Mouse (Mus musculus) embryonic facial prominence, embryonic 12.5 days (tissue): Measurements from ENCODE around the gene Gli3. TPM values are rescaled to one million over a fixed set of nuclear protein-coding genes. Genes with fewer than 3 reads are reported as not detected.

Experiments
- ATAC-seq: fragments of 200-750 bp; cut with Nextera tagmentation; 2 replicates; pipeline ENCODE4 v1.8.0; 2017; ENCODE audit not compliant: insufficient number of reproducible peaks, insufficient read depth, low FRiP score, low TSS enrichment
- H3K27ac ChIP-seq: fragments of 300-500 bp; sonication (generic); 2 replicates; pipeline ENCODE4 v1.5.1; 2016; ENCODE audit warnings: mild to moderate bottlenecking
- H3K27me3 ChIP-seq: fragments of 300-500 bp; sonication (generic); 2 replicates; pipeline ENCODE4 v1.6.1; 2016; ENCODE audit warnings: mild to moderate bottlenecking, moderate library complexity
- H3K36me3 ChIP-seq: fragments of 300-500 bp; sonication (generic); 2 replicates; pipeline ENCODE4 v1.6.1; 2016; ENCODE audit warnings: mild to moderate bottlenecking
- H3K4me1 ChIP-seq: fragments of 300-500 bp; sonication (generic); 2 replicates; pipeline ENCODE4 v1.6.1; 2016
- H3K4me2 ChIP-seq: fragments of 300-500 bp; sonication (generic); replicated peaks from 2 replicates; pipeline ENCODE4 v1.6.1; 2016; ENCODE audit warnings: mild to moderate bottlenecking, moderate library complexity
- H3K4me3 ChIP-seq: fragments of 300-500 bp; sonication (generic); 2 replicates; pipeline ENCODE4 v1.5.1; 2016; ENCODE audit warnings: mild to moderate bottlenecking
- H3K9ac ChIP-seq: fragments of 300-500 bp; sonication (generic); 2 replicates; pipeline ENCODE4 v1.6.1; 2016; ENCODE audit warnings: mild to moderate bottlenecking, moderate library complexity
- H3K9me3 ChIP-seq: fragments of 300-500 bp; sonication (generic); 2 replicates; pipeline ENCODE4 v1.6.1; 2016; ENCODE audit warnings: mild to moderate bottlenecking, moderate library complexity
- WGBS: fragments of 180-500 bp; shearing (Covaris S2); methylation state at CpG from one replicate; pipeline ENCODE4 v1.1.7; 2016; 5-methylcytosine and 5-hydroxymethylcytosine counted together
- polyA plus RNA-seq: library from polyadenylated mRNA; unstranded; fragments of >200 nt; fragmentation: Nextera tagmentation; extraction: Ambion mirVana; gene quantifications from 2 replicates; pipeline ENCODE4 v1.2.1, GENCODE M21; 2016

Gli3 gene
- polyA plus RNA-seq, 1 experiment from 2014 or later, result 35.8 TPM

- ATAC-seq, result no peak
- H3K27ac ChIP-seq, result no peak overlapping the region
- H3K9ac ChIP-seq, result no peak overlapping the region
- no peak overlapping the region for H3K4me2 ChIP-seq
- no peaks in the 10 kb centered on the region for H3K27me3 ChIP-seq
- 52% methylated on average over 6 of the region's 6 CpGs for WGBS
- peaks cover 25% of the 10 kb centered on the region for H3K4me1 ChIP-seq
- H3K9me3 ChIP-seq, result no peaks in the 10 kb centered on the region
- no peak overlapping the region for H3K4me3 ChIP-seq
- no peaks in the 10 kb centered on the region for H3K36me3 ChIP-seq
Measured at GRCm38 (mm10) chr13:15604074-15604473, 141.0 kb downstream of the Gli3 start.

GRCm38 (mm10) chr13:15617423-15617822 lies 154.4 kb downstream of the Gli3 start:
- H3K4me2 ChIP-seq, result no peak overlapping the region
- H3K27me3 ChIP-seq, result no peaks in the 10 kb centered on the region
- H3K36me3 ChIP-seq, result no peaks in the 10 kb centered on the region
- no peak overlapping the region for H3K27ac ChIP-seq
- H3K4me3 ChIP-seq, result no peak overlapping the region
- 56% methylated on average over 3 of the region's 3 CpGs for WGBS
- H3K4me1 ChIP-seq, result peaks cover 39% of the 10 kb centered on the region
- H3K9me3 ChIP-seq, result no peaks in the 10 kb centered on the region
- no peak overlapping the region for H3K9ac ChIP-seq
- no peak for ATAC-seq

GRCm38 (mm10) chr13:15618051-15618692 lies 155.1 kb downstream of the Gli3 start:
- 73% methylated on average over 5 of the region's 5 CpGs for whole genome bisulfite sequencing
- Histone ChIP-seq H3K27me3 (no peaks in the 10 kb centered on the region), H3K4me1 (peaks cover 43% of the 10 kb centered on the region), H3K4me2 (no peak overlapping the region), H3K36me3 (no peaks in the 10 kb centered on the region), H3K27ac (no peak overlapping the region), H3K9ac (no peak overlapping the region), H3K4me3 (no peak overlapping the region), H3K9me3 (no peaks in the 10 kb centered on the region)
- no peak for ATAC-seq

GRCm38 (mm10) chr13:15621009-15621408 lies 158.0 kb downstream of the Gli3 start:
- H3K4me1 ChIP-seq, result peaks cover 46% of the 10 kb centered on the region
- no peak overlapping the region for H3K9ac ChIP-seq
- 0 out of 2 replicates have a peak, but pooled peaks have one; percentile 54 for ATAC-seq
- no peak overlapping the region for H3K4me2 ChIP-seq
- no peaks in the 10 kb centered on the region for H3K36me3 ChIP-seq
- H3K27me3 ChIP-seq, result no peaks in the 10 kb centered on the region
- no peak overlapping the region for H3K27ac ChIP-seq
- 37% methylated on average over 7 of the region's 7 CpGs for WGBS
- H3K4me3 ChIP-seq, result no peak overlapping the region
- no peaks in the 10 kb centered on the region for H3K9me3 ChIP-seq

- H3K9ac ChIP-seq, result no peak overlapping the region
- no peak overlapping the region for H3K4me2 ChIP-seq
- no peak for ATAC-seq
- H3K36me3 ChIP-seq, result no peaks in the 10 kb centered on the region
- 25% methylated on average over 8 of the region's 8 CpGs for WGBS
- no peaks in the 10 kb centered on the region for H3K9me3 ChIP-seq
- H3K4me3 ChIP-seq, result no peak overlapping the region
- peak overlapping the region; percentile 73 for H3K27ac ChIP-seq
- H3K4me1 ChIP-seq, result peaks cover 49% of the 10 kb centered on the region
- no peaks in the 10 kb centered on the region for H3K27me3 ChIP-seq
Measured at GRCm38 (mm10) chr13:15624490-15625353, 161.7 kb downstream of the Gli3 start.

GRCm38 (mm10) chr13:15641548-15641947 lies 178.5 kb downstream of the Gli3 start:
- peaks cover 19% of the 10 kb centered on the region for H3K36me3 ChIP-seq
- WGBS, result 83% methylated on average over 1 of the region's 1 CpGs
- H3K4me1 ChIP-seq, result no peaks in the 10 kb centered on the region
- no peaks in the 10 kb centered on the region for H3K9me3 ChIP-seq
- H3K27me3 ChIP-seq, result no peaks in the 10 kb centered on the region
- no peak overlapping the region for H3K4me3 ChIP-seq
- no peak overlapping the region for H3K4me2 ChIP-seq
- no peak for ATAC-seq
- no peak overlapping the region for H3K27ac ChIP-seq
- no peak overlapping the region for H3K9ac ChIP-seq

- no peak overlapping the region for H3K4me2 ChIP-seq
- no peaks in the 10 kb centered on the region for H3K27me3 ChIP-seq
- H3K9ac ChIP-seq, result no peak overlapping the region
- no peaks in the 10 kb centered on the region for H3K9me3 ChIP-seq
- peaks cover 32% of the 10 kb centered on the region for H3K36me3 ChIP-seq
- no peak overlapping the region for H3K4me3 ChIP-seq
- WGBS, result 87% methylated on average over 5 of the region's 5 CpGs
- no peak overlapping the region for H3K27ac ChIP-seq
- no peak for ATAC-seq
- peaks cover 25% of the 10 kb centered on the region; the same call in 1 of the 2 replicates for H3K4me1 ChIP-seq
Measured at GRCm38 (mm10) chr13:15660502-15660901, 197.5 kb downstream of the Gli3 start.

- Histone ChIP-seq H3K27ac (peak overlapping the region; percentile 63; the same call in 1 of the 2 replicates), H3K27me3 (no peaks in the 10 kb centered on the region), H3K9me3 (no peaks in the 10 kb centered on the region), H3K4me1 (peaks cover 33% of the 10 kb centered on the region; the same call in 1 of the 2 replicates), H3K36me3 (peaks cover 32% of the 10 kb centered on the region), H3K4me2 (no peak overlapping the region), H3K9ac (no peak overlapping the region), H3K4me3 (no peak overlapping the region)
- ATAC-seq, result no peak
- WGBS, result 16% methylated on average over 10 of the region's 10 CpGs
Measured at GRCm38 (mm10) chr13:15662375-15662774, 199.3 kb downstream of the Gli3 start.

GRCm38 (mm10) chr13:15664580-15665201 lies 201.7 kb downstream of the Gli3 start:
- Histone ChIP-seq H3K27me3 (no peaks in the 10 kb centered on the region), H3K27ac (peak overlapping the region; percentile 57; the same call in 1 of the 2 replicates), H3K4me3 (no peak overlapping the region), H3K36me3 (peaks cover 30% of the 10 kb centered on the region), H3K4me2 (no peak overlapping the region), H3K9me3 (no peaks in the 10 kb centered on the region), H3K4me1 (peaks cover 33% of the 10 kb centered on the region; the same call in 1 of the 2 replicates), H3K9ac (no peak overlapping the region)
- peak; percentile 64; the same call in 1 of the 2 replicates for ATAC-seq
- WGBS, result 15% methylated on average over 7 of the region's 7 CpGs

- H3K4me1 ChIP-seq, result peaks cover 35% of the 10 kb centered on the region; the same call in 1 of the 2 replicates
- H3K4me2 ChIP-seq, result no peak overlapping the region
- peaks cover 22% of the 10 kb centered on the region for H3K36me3 ChIP-seq
- H3K27ac ChIP-seq, result no peak overlapping the region
- 69% methylated on average over 8 of the region's 8 CpGs for WGBS
- no peaks in the 10 kb centered on the region for H3K27me3 ChIP-seq
- H3K4me3 ChIP-seq, result no peak overlapping the region
- no peaks in the 10 kb centered on the region for H3K9me3 ChIP-seq
- ATAC-seq, result no peak
- H3K9ac ChIP-seq, result no peak overlapping the region
Measured at GRCm38 (mm10) chr13:15665514-15665913, 202.5 kb downstream of the Gli3 start.

- H3K27me3 ChIP-seq, result no peaks in the 10 kb centered on the region
- no peak overlapping the region for H3K9ac ChIP-seq
- 0 out of 2 replicates have a peak, but pooled peaks cover 3% of the 10 kb centered on the region for H3K36me3 ChIP-seq
- no peak overlapping the region for H3K27ac ChIP-seq
- no peak overlapping the region for H3K4me2 ChIP-seq
- no peak overlapping the region for H3K4me3 ChIP-seq
- peaks cover 12% of the 10 kb centered on the region; the same call in 1 of the 2 replicates for H3K4me1 ChIP-seq
- no peaks in the 10 kb centered on the region for H3K9me3 ChIP-seq
- ATAC-seq, result no peak
- 75% methylated on average over 9 of the region's 9 CpGs for WGBS
Measured at GRCm38 (mm10) chr13:15670144-15670961, 207.3 kb downstream of the Gli3 start.
